Mouse (Mus musculus): Measurements from ENCODE around the gene Gm49358. TPM values are rescaled to one million over a fixed set of nuclear protein-coding genes. Genes with fewer than 3 reads are reported as not detected.

The Gm49358 gene
- total RNA-seq, 2 experiments from 2014 or later: 19.1 to 24.5 TPM

GRCm38 (mm10) chr10:86793509-86793951 lies 29.8 kb downstream of the Gm49358 start:
- no peak overlapping the region for H3K4me3 ChIP-seq
- no peak for TF ChIP-seq CTCF (IDR thresholded peaks at IDR 0.05)
- DNase-seq (ENCODE audit: extremely low spot score in 1 of 2, low spot score in 2 of 2): no peak
- intact Hi-C loops (cut with DNase I): no loop called here
- no peak overlapping the region for H3K27ac ChIP-seq

- Histone ChIP-seq H3K27ac (peak overlapping the region; percentile 37; the same call in 1 of the 2 replicates), H3K4me3 (no peak overlapping the region)
- TF ChIP-seq CTCF (IDR thresholded peaks at IDR 0.05): no peak
- intact Hi-C loops (cut with DNase I): no loop called here
- no peak for DNase-seq (ENCODE audit: extremely low spot score in 1 of 2, low spot score in 2 of 2)
Measured at GRCm38 (mm10) chr10:86794196-86794595, 30.4 kb downstream of the Gm49358 start.

GRCm38 (mm10) chr10:86794794-86795535 lies 31.2 kb downstream of the Gm49358 start:
- TF ChIP-seq CTCF (IDR thresholded peaks at IDR 0.05): no peak
- Histone ChIP-seq H3K27ac (peak overlapping the region; percentile 66), H3K4me3 (no peak overlapping the region)
- intact Hi-C loops (cut with DNase I): no loop called here
- no peak for DNase-seq (ENCODE audit: extremely low spot score in 1 of 2, low spot score in 2 of 2)

- H3K4me3 ChIP-seq: no peak overlapping the region
- TF ChIP-seq CTCF (IDR thresholded peaks at IDR 0.05): no peak
- no peak overlapping the region for H3K27ac ChIP-seq
- no peak for DNase-seq (ENCODE audit: extremely low spot score in 1 of 2, low spot score in 2 of 2)
- intact Hi-C loops (cut with DNase I): no loop called here
Measured at GRCm38 (mm10) chr10:86796073-86796741, 32.4 kb downstream of the Gm49358 start.

GRCm38 (mm10) chr10:86807362-86807761 lies 43.6 kb downstream of the Gm49358 start:
- no peak for TF ChIP-seq CTCF (IDR thresholded peaks at IDR 0.05)
- intact Hi-C loops (cut with DNase I): no loop called here

GRCm38 (mm10) chr10:86808013-86808758 lies 44.4 kb downstream of the Gm49358 start:
- Histone ChIP-seq H3K4me3 (no peak overlapping the region), H3K27ac (no peak overlapping the region)
- intact Hi-C loops (cut with DNase I): no loop called here
- no peak for TF ChIP-seq CTCF (IDR thresholded peaks at IDR 0.05)
- DNase-seq (ENCODE audit: extremely low spot score in 1 of 2, low spot score in 2 of 2): no peak

More at GRCm38 (mm10) chr10:86807362-86807761, 43.6 kb downstream of the Gm49358 start:
- H3K27ac ChIP-seq: no peak overlapping the region
- no peak for DNase-seq (ENCODE audit: extremely low spot score in 1 of 2, low spot score in 2 of 2)
- H3K4me3 ChIP-seq: no peak overlapping the region

GRCm38 (mm10) chr10:86810000-86810399 lies 46.2 kb downstream of the Gm49358 start:
- TF ChIP-seq CTCF (IDR thresholded peaks at IDR 0.05): no peak
- intact Hi-C loops (cut with DNase I): no loop called here
- no peak overlapping the region for H3K4me3 ChIP-seq
- DNase-seq (ENCODE audit: extremely low spot score in 1 of 2, low spot score in 2 of 2): no peak
- H3K27ac ChIP-seq: peak overlapping the region; percentile 24; the same call in 1 of the 2 replicates

- H3K27ac ChIP-seq: no peak overlapping the region
- intact Hi-C loops (cut with DNase I): no loop called here
- H3K4me3 ChIP-seq: no peak overlapping the region
- no peak for DNase-seq (ENCODE audit: extremely low spot score in 1 of 2, low spot score in 2 of 2)
- no peak for TF ChIP-seq CTCF (IDR thresholded peaks at IDR 0.05)
Measured at GRCm38 (mm10) chr10:86810612-86811011, 46.8 kb downstream of the Gm49358 start.

GRCm38 (mm10) chr10:86814292-86815131 lies 50.7 kb downstream of the Gm49358 start:
- intact Hi-C loops (cut with DNase I): no loop called here
- Histone ChIP-seq H3K27ac (no peak overlapping the region), H3K4me3 (no peak overlapping the region)
- no peak for DNase-seq (ENCODE audit: extremely low spot score in 1 of 2, low spot score in 2 of 2)
- TF ChIP-seq CTCF (IDR thresholded peaks at IDR 0.05): no peak

GRCm38 (mm10) chr10:86815133-86815532 lies 51.4 kb downstream of the Gm49358 start:
- TF ChIP-seq CTCF (IDR thresholded peaks at IDR 0.05): no peak
- no peak overlapping the region for H3K27ac ChIP-seq
- intact Hi-C loops (cut with DNase I): no loop called here
- H3K4me3 ChIP-seq: no peak overlapping the region
- no peak for DNase-seq (ENCODE audit: extremely low spot score in 1 of 2, low spot score in 2 of 2)

GRCm38 (mm10) chr10:86819649-86820165 lies 55.9 kb downstream of the Gm49358 start:
- peak overlapping the region; percentile 61 for H3K27ac ChIP-seq
- no peak; the same call in 1 of the 2 replicates for TF ChIP-seq CTCF (IDR thresholded peaks at IDR 0.05)
- H3K4me3 ChIP-seq: no peak overlapping the region
- intact Hi-C loops (cut with DNase I): loop anchor here (2.0 to 5.0 kb wide), 2 partner anchors 41 to 112 kb away; partner anchors contain the start of genes Hsp90b1, Nt5dc3 and Ttc41
- no peak for DNase-seq (ENCODE audit: extremely low spot score in 1 of 2, low spot score in 2 of 2)

Measured in left cerebral cortex, adult 2 months (tissue).